Mouse (Mus musculus) MEL (cell line): ENCODE data around the gene Kiss1r. TPM values are rescaled to one million over a fixed set of nuclear protein-coding genes. Genes with fewer than 3 reads are reported as not detected.

Source experiments
- DNase-seq: peaks from one replicate; pipeline ENCODE4 v3.0.0; 2011; ENCODE audit warnings: low read depth, low spot score
- H3K27ac ChIP-seq: 2 replicates; pipeline ENCODE4 v1.5.1; 2012; ENCODE audit warnings: low read depth, mild to moderate bottlenecking, control low read depth, low read length, moderate library complexity; ENCODE audit not compliant: control insufficient read depth
- H3K27me3 ChIP-seq, 2 experiments: fragments of 150-350 bp in 1 of 2; sonication (generic) in 1 of 2; 2 replicates each; pipeline ENCODE4 v1.6.1; 2012; ENCODE audit warnings: low read length in 2 of 2, mild to moderate bottlenecking in 2 of 2, improper control_type of control experiment in 1 of 2, moderate library complexity in 1 of 2; ENCODE audit not compliant: insufficient read depth in 2 of 2, control insufficient read depth in 1 of 2
- H3K36me3 ChIP-seq, 2 experiments: 2 replicates each; pipeline ENCODE4 v1.6.1; 2012 to 2014; ENCODE audit warnings: low read length in 2 of 2, improper control_type of control experiment in 1 of 2, inconsistent platforms in 1 of 2, mild to moderate bottlenecking in 1 of 2; ENCODE audit not compliant: insufficient read depth in 2 of 2, control insufficient read depth in 1 of 2
- H3K4me1 ChIP-seq, 2 experiments: fragments of 150-350 bp in 1 of 2; sonication (generic) in 1 of 2; 2 replicates each; pipeline ENCODE4 v1.6.1; 2012; ENCODE audit warnings: low read length in 2 of 2, improper control_type of control experiment in 1 of 2, mild to moderate bottlenecking in 1 of 2; ENCODE audit not compliant: insufficient read depth in 2 of 2, control insufficient read depth in 1 of 2
- H3K4me3 ChIP-seq, 2 experiments: fragments of 150-350 bp in 1 of 2; sonication (generic) in 1 of 2; 2 replicates each; pipeline ENCODE4 v1.5.1; 2012; ENCODE audit warnings: low read depth in 2 of 2, low read length in 2 of 2, mild to moderate bottlenecking in 2 of 2, moderate library complexity in 2 of 2, control low read depth in 1 of 2, improper control_type of control experiment in 1 of 2; ENCODE audit not compliant: control insufficient read depth in 1 of 2, insufficient read depth in 1 of 2
- H3K79me2 ChIP-seq: 2 replicates; pipeline ENCODE4 v1.6.1; 2012; ENCODE audit warnings: mild to moderate bottlenecking, low read length, moderate library complexity; ENCODE audit not compliant: control insufficient read depth, poor library complexity, insufficient read depth
- H3K9ac ChIP-seq: 2 replicates; pipeline ENCODE4 v1.6.1; 2012; ENCODE audit warnings: low read depth, mild to moderate bottlenecking, control low read depth, low read length, moderate library complexity; ENCODE audit not compliant: control insufficient read depth, poor library complexity, severe bottlenecking
- H3K9me3 ChIP-seq: fragments of 150-350 bp; sonication (generic); replicated peaks from 2 replicates; pipeline ENCODE4 v1.6.1; 2012; ENCODE audit warnings: mild to moderate bottlenecking, low read length, improper control_type of control experiment, moderate library complexity; ENCODE audit not compliant: insufficient read depth
- BHLHE40 ChIP-seq: IDR thresholded peaks from 2 replicates; pipeline ENCODE4 v1.6.1; 2012; ENCODE audit warnings: low read depth, mild to moderate bottlenecking, inconsistent platforms, low read length, improper control_type of control experiment, borderline replicate concordance
- CHD1 ChIP-seq: IDR thresholded peaks from 2 replicates; pipeline ENCODE4 v1.6.1; 2012; ENCODE audit warnings: low read depth, mild to moderate bottlenecking, inconsistent platforms, low read length, improper control_type of control experiment
- CHD2 ChIP-seq: IDR thresholded peaks from 2 replicates; pipeline ENCODE4 v1.6.1; 2011; ENCODE audit warnings: low read length, improper control_type of control experiment
- E2F4 ChIP-seq: IDR thresholded peaks from 2 replicates; pipeline ENCODE4 v1.6.1; 2011; ENCODE audit warnings: low read depth, low read length, improper control_type of control experiment, borderline replicate concordance
- ELF1 ChIP-seq: IDR thresholded peaks from 2 replicates; pipeline ENCODE4 v1.6.1; 2014; ENCODE audit warnings: low read depth, mild to moderate bottlenecking, inconsistent platforms, low read length, improper control_type of control experiment, moderate library complexity
- GATA1 ChIP-seq: IDR thresholded peaks from 2 replicates; pipeline ENCODE4 v1.6.1; 2011; ENCODE audit warnings: low read depth, low read length, improper control_type of control experiment
- HCFC1 ChIP-seq: IDR thresholded peaks from 2 replicates; pipeline ENCODE4 v1.6.1; 2012; ENCODE audit warnings: low read depth, mild to moderate bottlenecking, inconsistent platforms, low read length, improper control_type of control experiment, moderate library complexity
- KAT2A ChIP-seq: conservative IDR thresholded peaks from 2 replicates; pipeline ENCODE4 v1.6.1; 2012; ENCODE audit warnings: low read depth, low read length, improper control_type of control experiment, inconsistent platforms
- MAZ ChIP-seq: IDR thresholded peaks from 2 replicates; pipeline ENCODE4 v1.6.1; 2012; ENCODE audit warnings: low read depth, mild to moderate bottlenecking, inconsistent platforms, low read length, improper control_type of control experiment
- MEF2A ChIP-seq: IDR thresholded peaks from 2 replicates; pipeline ENCODE4 v1.6.1; 2014; ENCODE audit warnings: low read depth, mild to moderate bottlenecking, inconsistent platforms, low read length, improper control_type of control experiment; ENCODE audit not compliant: poor library complexity, insufficient replicate concordance, severe bottlenecking; ENCODE audit errors: extremely low read depth
- MXI1 ChIP-seq: IDR thresholded peaks from 2 replicates; pipeline ENCODE4 v1.6.1; 2011; ENCODE audit warnings: mild to moderate bottlenecking, low read depth, low read length, improper control_type of control experiment
- MYB ChIP-seq: IDR thresholded peaks from 2 replicates; pipeline ENCODE4 v1.6.1; 2011; ENCODE audit warnings: mild to moderate bottlenecking, low read depth, low read length, improper control_type of control experiment
- NRF1 ChIP-seq: IDR thresholded peaks from 2 replicates; pipeline ENCODE4 v1.6.1; 2014; ENCODE audit warnings: low read depth, mild to moderate bottlenecking, inconsistent platforms, low read length, improper control_type of control experiment, moderate library complexity; ENCODE audit not compliant: poor library complexity, insufficient read depth, severe bottlenecking
- POLR2A ChIP-seq, 2 experiments: IDR thresholded peaks; 2 replicates each; pipeline ENCODE4 v1.6.1; 2011 to 2012; ENCODE audit warnings: low read length in 2 of 2, mild to moderate bottlenecking in 2 of 2, control low read depth in 1 of 2, improper control_type of control experiment in 1 of 2, low read depth in 1 of 2, moderate library complexity in 1 of 2; ENCODE audit not compliant: control insufficient read depth in 1 of 2, insufficient read depth in 1 of 2, poor library complexity in 1 of 2
- RCOR1 ChIP-seq: IDR thresholded peaks from 2 replicates; pipeline ENCODE4 v1.6.1; 2012; ENCODE audit warnings: low read depth, mild to moderate bottlenecking, inconsistent platforms, low read length, improper control_type of control experiment
- SMC3 ChIP-seq: IDR thresholded peaks from 2 replicates; pipeline ENCODE4 v1.6.1; 2011; ENCODE audit warnings: low read depth, low read length, improper control_type of control experiment
- TAL1 ChIP-seq: IDR thresholded peaks from 2 replicates; pipeline ENCODE4 v1.6.1; 2012; ENCODE audit warnings: mild to moderate bottlenecking, inconsistent platforms, low read length, moderate library complexity, mixed read lengths
- TBP ChIP-seq: IDR thresholded peaks from 2 replicates; pipeline ENCODE4 v1.8.0; 2011; ENCODE audit warnings: low read depth, low read length, improper control_type of control experiment
- USF1 ChIP-seq: IDR thresholded peaks from 2 replicates; pipeline ENCODE4 v1.6.1; 2014; ENCODE audit warnings: low read depth, mild to moderate bottlenecking, inconsistent platforms, low read length, improper control_type of control experiment, moderate library complexity
- USF2 ChIP-seq, 2 experiments: IDR thresholded peaks; 2 replicates each; pipeline ENCODE4 v1.6.1; 2011 to 2012; ENCODE audit warnings: improper control_type of control experiment in 2 of 2, low read length in 2 of 2, borderline replicate concordance in 1 of 2, inconsistent platforms in 1 of 2, low read depth in 1 of 2, mild to moderate bottlenecking in 1 of 2; ENCODE audit not compliant: insufficient read depth in 1 of 2
- ZC3H11A ChIP-seq: IDR thresholded peaks from 2 replicates; pipeline ENCODE4 v1.6.1; 2012; ENCODE audit warnings: low read depth, mild to moderate bottlenecking, inconsistent platforms, low read length, improper control_type of control experiment
- ZMIZ1 ChIP-seq: IDR thresholded peaks from 2 replicates; pipeline ENCODE4 v1.6.1; 2012; ENCODE audit warnings: low read depth, mild to moderate bottlenecking, inconsistent platforms, low read length, improper control_type of control experiment, moderate library complexity
- ZNF384 ChIP-seq: IDR thresholded peaks from 2 replicates; pipeline ENCODE4 v1.6.1; 2012; ENCODE audit warnings: low read depth, mild to moderate bottlenecking, inconsistent platforms, low read length, improper control_type of control experiment
- polyA plus RNA-seq, 2 experiments: library from polyadenylated mRNA; stranded (reverse) in 1 of 2; unstranded in 1 of 2; fragments of >175 nt in 1 of 2; fragments of >200 nt in 1 of 2; gene quantifications; 2 replicates each; pipeline versions ENCODE4 v1.2.1 to v1.2.4; 2012; ENCODE audit warnings: low replicate concordance in 2 of 2, low read depth in 1 of 2; ENCODE audit not compliant: insufficient read length in 2 of 2, insufficient read depth in 1 of 2, missing spikeins in 1 of 2
- total RNA-seq: library from RNA; depleted of rRNA; stranded (reverse); fragments of 300-350 nt; gene quantifications from 2 replicates; pipeline ENCODE4 v1.2.3, GENCODE M21; 2012

Kiss1r gene
- total and polyA plus RNA-seq, 3 experiments = 9.1 to 23.5 TPM; not detected in 1

GRCm38 (mm10) chr10:79959847-79960601, 43.3 kb downstream of the Kiss1r start, which contains the start of gene Wdr18 (continued):
- TF ChIP-seq ZMIZ1 = 0 out of 2 replicates have a peak, but pooled peaks have one; percentile 34
- peak; percentile 72 for TF ChIP-seq SMC3
- 0 out of 2 replicates have a peak, but pooled peaks have one; percentile 5 for TF ChIP-seq USF1
- no peak for TF ChIP-seq ZNF384

GRCm38 (mm10) chr10:79960671-79961294, 44.0 kb downstream of the Kiss1r start:
- H3K9me3 ChIP-seq = no peaks in the 10 kb centered on the region
- peaks cover 2 to 8% of the 10 kb centered on the region in 2 experiments; a peak in 2 of 4 replicates for H3K36me3 ChIP-seq
- peaks cover 11% of the 10 kb centered on the region for H3K79me2 ChIP-seq
- peak overlapping the region; percentile 85 for H3K9ac ChIP-seq
- no peak for DNase-seq
- H3K27me3 ChIP-seq = no peaks in the 10 kb centered on the region
- H3K4me1 ChIP-seq = peaks cover 0 to 12% of the 10 kb centered on the region in 2 experiments; a peak in 3 of 4 replicates
- H3K4me3 ChIP-seq = peak overlapping the region; percentile 70 to 83
- peak overlapping the region; percentile 37 for H3K27ac ChIP-seq
- TF ChIP-seq MAZ (no peak), USF1 (no peak), GATA1 (no peak), TBP (no peak), CHD2 (no peak), USF2 (IDR thresholded peaks at IDR 0.05; ENCODE audit: borderline replicate concordance in 1 of 2, insufficient read depth in 1 of 2, low read depth in 1 of 2, low read length in 2 of 2) (no peak), HCFC1 (no peak), E2F4 (no peak), NRF1 (no peak), RCOR1 (no peak), TAL1 (no peak), ELF1 (no peak), MXI1 (no peak), POLR2A (IDR thresholded peaks at IDR 0.05; ENCODE audit: control insufficient read depth in 1 of 2, insufficient read depth in 1 of 2, low read depth in 1 of 2, low read length in 2 of 2, poor library complexity in 1 of 2) (no peak), KAT2A (no peak), ZC3H11A (no peak), MEF2A (no peak), BHLHE40 (no peak), MYB (no peak), CHD1 (no peak)
